In genomic region chr2:35277686-35278085, GRCm38 (mm10) we compare ENCODE assay signal across 9 mouse cellular contexts. TPM values are rescaled to one million over a fixed set of nuclear protein-coding genes. Genes with fewer than 3 reads are reported as not detected.
DNase-seq lines count a peak whose midpoint lies in the region; ATAC-seq and TF ChIP-seq lines count a peak whose summit lies in the region.
"Had no signal": no experiment of that assay in that cellular context is flagged by ENCODE, and none has a peak within 500 bp of the region (broad histone marks: within the 10 kb centered on the region; RNA-seq: fewer than 3 reads in every experiment).

No protein-coding gene starts in this region.

- DNase-seq in adrenal gland, adult 2 months = peak; percentile 68
- DNase-seq in adrenal gland, adult 18-20 months (ENCODE audit: low spot score in 2 of 2) = no peak
- DNase-seq in lung, adult 18-20 months = peak; percentile 76 to 81
- DNase-seq in lung, adult 2 months = no peak
- DNase-seq in testis, postnatal 10 days (ENCODE audit: low spot score) = peak; percentile 61
- DNase-seq in left cerebral cortex, postnatal 25 days (ENCODE audit: low spot score in 2 of 2) = no peak

- ATAC-seq in intestine, embryonic 15.5 days = no peak
- ATAC-seq in granulocyte monocyte progenitor cell, adult 5-6 weeks (replicated peaks; ENCODE audit: poor library complexity, severe bottlenecking) = no peak

- WGBS in lung, adult 2 months = 58% methylated on average over 3 of the region's 3 CpGs
- 76% methylated on average over 3 of the region's 3 CpGs for whole genome bisulfite sequencing in intestine, embryonic 15.5 days

- intact Hi-C loops in left cerebral cortex, postnatal 25 days (cut with DNase I) = no loop called here

- no peaks in the 10 kb centered on the region for H3K36me3 ChIP-seq in intestine, embryonic 15.5 days
- H3K36me3 ChIP-seq: liver, embryonic 15.5 days had no signal

- no peak for TF ChIP-seq CTCF in lung, adult 2 months (IDR thresholded peaks at IDR 0.05; ENCODE audit: insufficient read depth, low read length)

- peaks cover 8% of the 10 kb centered on the region for H3K4me1 ChIP-seq in lung, adult 2 months (ENCODE audit: control insufficient read depth, insufficient read depth, low read length)
- peaks cover 19% of the 10 kb centered on the region for H3K4me1 ChIP-seq in intestine, embryonic 15.5 days (replicated peaks)

- no peaks in the 10 kb centered on the region for H3K9me3 ChIP-seq in intestine, embryonic 15.5 days
- H3K9me3 ChIP-seq: liver, embryonic 15.5 days had no signal

- H3K4me2 ChIP-seq in intestine, embryonic 15.5 days (replicated peaks) = no peak overlapping the region
- H3K4me2 ChIP-seq: liver, embryonic 15.5 days had no signal

- no peak for TF ChIP-seq POLR2A in lung, adult 2 months (IDR thresholded peaks at IDR 0.05; ENCODE audit: borderline replicate concordance, extremely low read depth, low read depth, low read length)

- no peak overlapping the region for H3K4me3 ChIP-seq in lung, adult 2 months (replicated peaks; ENCODE audit: extremely low read depth, low read depth, low read length)
- no peak overlapping the region for H3K4me3 ChIP-seq in intestine, embryonic 15.5 days (replicated peaks)
- H3K4me3 ChIP-seq: liver, embryonic 15.5 days had no signal

- 0 out of 2 replicates have a peak overlapping the region, but pooled peaks have one; percentile 48 for H3K27ac ChIP-seq in intestine, embryonic 15.5 days
- H3K27ac ChIP-seq: liver, embryonic 15.5 days had no signal

- no peaks in the 10 kb centered on the region for H3K27me3 ChIP-seq in intestine, embryonic 15.5 days (replicated peaks)

- H3K9ac ChIP-seq in intestine, embryonic 15.5 days = no peak overlapping the region
- H3K9ac ChIP-seq: liver, embryonic 15.5 days had no signal

RNA-seq across cellular contexts. Expression of gene Gsn, which starts 21.5 kb away (rescaled TPM):
- total RNA-seq in adrenal gland, adult 2 months (2021) = 1,000 to 10,000 TPM in 1 of 2 experiments, 100 to 1,000 TPM in 1; 335 to 1,033 TPM
- polyA plus RNA-seq in adrenal gland, adult 2 months (2012; rRNA removed) = 607 and 810 TPM in 2 replicates
- total RNA-seq in adrenal gland, adult 18-20 months (2021) = 100 to 1,000 TPM; 364 to 767 TPM
- polyA plus RNA-seq in lung, adult 2 months (2012; rRNA removed) = 2,994 and 3,301 TPM in 2 replicates
- 167 and 170 TPM in 2 replicates for polyA plus RNA-seq in intestine, embryonic 15.5 days (2015; fragmentation: Nextera tagmentation; extraction: Ambion mirVana)
- total RNA-seq in left cerebral cortex, postnatal 25 days (2021) = 10 to 100 TPM; 63.5 to 75.4 TPM
- 3.7 and 7.8 TPM in 2 replicates for total RNA-seq in granulocyte monocyte progenitor cell, adult 5-6 weeks (2014; fragmentation: Nextera tagmentation)
- total RNA-seq in granulocyte monocyte progenitor cell, adult 5-6 weeks (2017) = 8.4 and 10.0 TPM in 2 replicates

RNA-seq across cellular contexts. Expression of gene Stom, which starts 59.1 kb away (rescaled TPM):
- total RNA-seq in adrenal gland, adult 2 months (2021) = 10 to 100 TPM; 50.4 to 54.6 TPM
- 14.1 and 15.0 TPM in 2 replicates for polyA plus RNA-seq in adrenal gland, adult 2 months (2012; rRNA removed)
- total RNA-seq in adrenal gland, adult 18-20 months (2021) = 10 to 100 TPM; 46.9 to 80.6 TPM
- 45.1 and 69.5 TPM in 2 replicates for polyA plus RNA-seq in lung, adult 2 months (2012; rRNA removed)
- 62.7 and 70.0 TPM in 2 replicates for polyA plus RNA-seq in intestine, embryonic 15.5 days (2015; fragmentation: Nextera tagmentation; extraction: Ambion mirVana)
- total RNA-seq in left cerebral cortex, postnatal 25 days (2021) = 1 to 10 TPM; 8.3 to 9.1 TPM
- total RNA-seq in granulocyte monocyte progenitor cell, adult 5-6 weeks (2014; fragmentation: Nextera tagmentation) = 99.4 and 102 TPM in 2 replicates
- 147 and 151 TPM in 2 replicates for total RNA-seq in granulocyte monocyte progenitor cell, adult 5-6 weeks (2017)

Comparison
In these comparisons a context has a peak if more than half of its experiments do, and no peak if none do; other contexts are left out.
1. DNase-seq: peak in adrenal gland, adult 2 months (single experiment), lung, adult 18-20 months (2 of 2) and testis, postnatal 10 days (single experiment); none in adrenal gland, adult 18-20 months (0 of 2), lung, adult 2 months (single experiment) and left cerebral cortex, postnatal 25 days (0 of 2).
2. RNA of gene Gsn, which starts 21.5 kb away (total RNA-seq): 335 to 1,033 TPM in adrenal gland, adult 2 months, 364 to 767 TPM in adrenal gland, adult 18-20 months and 63.5 to 75.4 TPM in left cerebral cortex, postnatal 25 days; 3.7 to 10.0 TPM in granulocyte monocyte progenitor cell, adult 5-6 weeks; every median in the first group is over 4 times any median in the second.
3. RNA of gene Stom, which starts 59.1 kb away (total RNA-seq): 99.4 to 151 TPM in granulocyte monocyte progenitor cell, adult 5-6 weeks, 46.9 to 80.6 TPM in adrenal gland, adult 18-20 months and 50.4 to 54.6 TPM in adrenal gland, adult 2 months; 8.3 to 9.1 TPM in left cerebral cortex, postnatal 25 days; every median in the first group is over 4 times any median in the second.